Mouse (Mus musculus) MEL (cell line): ENCODE results near the gene Plekhj1. TPM values are rescaled to one million over a fixed set of nuclear protein-coding genes. Genes with fewer than 3 reads are reported as not detected.

Experiments
- DNase-seq: peaks from one replicate; pipeline ENCODE4 v3.0.0; 2011; ENCODE audit warnings: low read depth, low spot score
- H3K27ac ChIP-seq: 2 replicates; pipeline ENCODE4 v1.5.1; 2012; ENCODE audit warnings: low read depth, mild to moderate bottlenecking, control low read depth, low read length, moderate library complexity; ENCODE audit not compliant: control insufficient read depth
- H3K27me3 ChIP-seq, 2 experiments: fragments of 150-350 bp in 1 of 2; sonication (generic) in 1 of 2; 2 replicates each; pipeline ENCODE4 v1.6.1; 2012; ENCODE audit warnings: low read length in 2 of 2, mild to moderate bottlenecking in 2 of 2, improper control_type of control experiment in 1 of 2, moderate library complexity in 1 of 2; ENCODE audit not compliant: insufficient read depth in 2 of 2, control insufficient read depth in 1 of 2
- H3K36me3 ChIP-seq, 2 experiments: 2 replicates each; pipeline ENCODE4 v1.6.1; 2012 to 2014; ENCODE audit warnings: low read length in 2 of 2, improper control_type of control experiment in 1 of 2, inconsistent platforms in 1 of 2, mild to moderate bottlenecking in 1 of 2; ENCODE audit not compliant: insufficient read depth in 2 of 2, control insufficient read depth in 1 of 2
- H3K4me1 ChIP-seq, 2 experiments: fragments of 150-350 bp in 1 of 2; sonication (generic) in 1 of 2; 2 replicates each; pipeline ENCODE4 v1.6.1; 2012; ENCODE audit warnings: low read length in 2 of 2, improper control_type of control experiment in 1 of 2, mild to moderate bottlenecking in 1 of 2; ENCODE audit not compliant: insufficient read depth in 2 of 2, control insufficient read depth in 1 of 2
- H3K4me3 ChIP-seq, 2 experiments: fragments of 150-350 bp in 1 of 2; sonication (generic) in 1 of 2; 2 replicates each; pipeline ENCODE4 v1.5.1; 2012; ENCODE audit warnings: low read depth in 2 of 2, low read length in 2 of 2, mild to moderate bottlenecking in 2 of 2, moderate library complexity in 2 of 2, control low read depth in 1 of 2, improper control_type of control experiment in 1 of 2; ENCODE audit not compliant: control insufficient read depth in 1 of 2, insufficient read depth in 1 of 2
- H3K79me2 ChIP-seq: 2 replicates; pipeline ENCODE4 v1.6.1; 2012; ENCODE audit warnings: mild to moderate bottlenecking, low read length, moderate library complexity; ENCODE audit not compliant: control insufficient read depth, poor library complexity, insufficient read depth
- H3K9ac ChIP-seq: 2 replicates; pipeline ENCODE4 v1.6.1; 2012; ENCODE audit warnings: low read depth, mild to moderate bottlenecking, control low read depth, low read length, moderate library complexity; ENCODE audit not compliant: control insufficient read depth, poor library complexity, severe bottlenecking
- H3K9me3 ChIP-seq: fragments of 150-350 bp; sonication (generic); replicated peaks from 2 replicates; pipeline ENCODE4 v1.6.1; 2012; ENCODE audit warnings: mild to moderate bottlenecking, low read length, improper control_type of control experiment, moderate library complexity; ENCODE audit not compliant: insufficient read depth
- BHLHE40 ChIP-seq: IDR thresholded peaks from 2 replicates; pipeline ENCODE4 v1.6.1; 2012; ENCODE audit warnings: low read depth, mild to moderate bottlenecking, inconsistent platforms, low read length, improper control_type of control experiment, borderline replicate concordance
- E2F4 ChIP-seq: IDR thresholded peaks from 2 replicates; pipeline ENCODE4 v1.6.1; 2011; ENCODE audit warnings: low read depth, low read length, improper control_type of control experiment, borderline replicate concordance
- EP300 ChIP-seq, 2 experiments: IDR thresholded peaks; 2 replicates each; pipeline ENCODE4 v1.6.1; 2011; ENCODE audit warnings: improper control_type of control experiment in 2 of 2, low read length in 2 of 2, low read depth in 1 of 2, mild to moderate bottlenecking in 1 of 2
- GABPA ChIP-seq: IDR thresholded peaks from 2 replicates; pipeline ENCODE4 v1.6.1; 2012; ENCODE audit warnings: low read depth, mild to moderate bottlenecking, inconsistent platforms, low read length, improper control_type of control experiment, moderate library complexity
- GATA1 ChIP-seq: IDR thresholded peaks from 2 replicates; pipeline ENCODE4 v1.6.1; 2011; ENCODE audit warnings: low read depth, low read length, improper control_type of control experiment
- JUND ChIP-seq: IDR thresholded peaks from 2 replicates; pipeline ENCODE4 v1.6.1; 2011; ENCODE audit warnings: low read depth, mild to moderate bottlenecking, improper control_type of control experiment, low read length
- KAT2A ChIP-seq: conservative IDR thresholded peaks from 2 replicates; pipeline ENCODE4 v1.6.1; 2012; ENCODE audit warnings: low read depth, low read length, improper control_type of control experiment, inconsistent platforms
- MAFK ChIP-seq: IDR thresholded peaks from 2 replicates; pipeline ENCODE4 v1.6.1; 2011; ENCODE audit warnings: low read depth, mild to moderate bottlenecking, low read length, improper control_type of control experiment, borderline replicate concordance
- MAX ChIP-seq: IDR thresholded peaks from 2 replicates; pipeline ENCODE4 v1.6.1; 2011; ENCODE audit warnings: low read length, improper control_type of control experiment
- MAZ ChIP-seq: IDR thresholded peaks from 2 replicates; pipeline ENCODE4 v1.6.1; 2012; ENCODE audit warnings: low read depth, mild to moderate bottlenecking, inconsistent platforms, low read length, improper control_type of control experiment
- MEF2A ChIP-seq: IDR thresholded peaks from 2 replicates; pipeline ENCODE4 v1.6.1; 2014; ENCODE audit warnings: low read depth, mild to moderate bottlenecking, inconsistent platforms, low read length, improper control_type of control experiment; ENCODE audit not compliant: poor library complexity, insufficient replicate concordance, severe bottlenecking; ENCODE audit errors: extremely low read depth
- MXI1 ChIP-seq: IDR thresholded peaks from 2 replicates; pipeline ENCODE4 v1.6.1; 2011; ENCODE audit warnings: mild to moderate bottlenecking, low read depth, low read length, improper control_type of control experiment
- MYC ChIP-seq: IDR thresholded peaks from 2 replicates; pipeline ENCODE4 v1.6.1; 2011; ENCODE audit warnings: low read depth, mild to moderate bottlenecking, low read length, improper control_type of control experiment, moderate library complexity
- NELFE ChIP-seq: IDR thresholded peaks from 2 replicates; pipeline ENCODE4 v1.6.1; 2011; ENCODE audit warnings: low read depth, low read length, improper control_type of control experiment
- POLR2AphosphoS5 ChIP-seq: IDR thresholded peaks from 2 replicates; pipeline ENCODE4 v1.6.1; 2012; ENCODE audit warnings: low read depth, borderline replicate concordance, mild to moderate bottlenecking, inconsistent platforms, low read length, moderate library complexity, mixed read lengths
- SIN3A ChIP-seq: IDR thresholded peaks from 2 replicates; pipeline ENCODE4 v1.6.1; 2012; ENCODE audit warnings: low read length, improper control_type of control experiment, inconsistent platforms
- SMC3 ChIP-seq: IDR thresholded peaks from 2 replicates; pipeline ENCODE4 v1.6.1; 2011; ENCODE audit warnings: low read depth, low read length, improper control_type of control experiment
- TAL1 ChIP-seq: IDR thresholded peaks from 2 replicates; pipeline ENCODE4 v1.6.1; 2012; ENCODE audit warnings: mild to moderate bottlenecking, inconsistent platforms, low read length, moderate library complexity, mixed read lengths
- TBP ChIP-seq: IDR thresholded peaks from 2 replicates; pipeline ENCODE4 v1.8.0; 2011; ENCODE audit warnings: low read depth, low read length, improper control_type of control experiment
- USF1 ChIP-seq: IDR thresholded peaks from 2 replicates; pipeline ENCODE4 v1.6.1; 2014; ENCODE audit warnings: low read depth, mild to moderate bottlenecking, inconsistent platforms, low read length, improper control_type of control experiment, moderate library complexity
- ZMIZ1 ChIP-seq: IDR thresholded peaks from 2 replicates; pipeline ENCODE4 v1.6.1; 2012; ENCODE audit warnings: low read depth, mild to moderate bottlenecking, inconsistent platforms, low read length, improper control_type of control experiment, moderate library complexity
- ZNF384 ChIP-seq: IDR thresholded peaks from 2 replicates; pipeline ENCODE4 v1.6.1; 2012; ENCODE audit warnings: low read depth, mild to moderate bottlenecking, inconsistent platforms, low read length, improper control_type of control experiment
- polyA plus RNA-seq, 2 experiments: library from polyadenylated mRNA; stranded (reverse) in 1 of 2; unstranded in 1 of 2; fragments of >175 nt in 1 of 2; fragments of >200 nt in 1 of 2; gene quantifications; 2 replicates each; pipeline versions ENCODE4 v1.2.1 to v1.2.4; 2012; ENCODE audit warnings: low replicate concordance in 2 of 2, low read depth in 1 of 2; ENCODE audit not compliant: insufficient read length in 2 of 2, insufficient read depth in 1 of 2, missing spikeins in 1 of 2
- total RNA-seq: library from RNA; depleted of rRNA; stranded (reverse); fragments of 300-350 nt; gene quantifications from 2 replicates; pipeline ENCODE4 v1.2.3, GENCODE M21; 2012

Gene Plekhj1
- total and polyA plus RNA-seq, 3 experiments: 86.9 to 217 TPM; not detected in 1

- TF ChIP-seq E2F4 (0 out of 2 replicates have a peak, but pooled peaks have one; percentile 41), NELFE (peak; percentile 81), KAT2A (peak; percentile 37; the same call in 1 of the 2 replicates), ZMIZ1 (peak; percentile 95), GABPA (no peak), MAZ (no peak; the same call in 1 of the 2 replicates), JUND (no peak), ZNF384 (0 out of 2 replicates have a peak, but pooled peaks have one; percentile 15), MAX (peak; percentile 51; the same call in 1 of the 2 replicates), MYC (no peak; the same call in 1 of the 2 replicates), GATA1 (peak; percentile 35; the same call in 1 of the 2 replicates), MEF2A (0 out of 2 replicates have a peak, but pooled peaks have one; percentile 28), MAFK (no peak), SMC3 (no peak), EP300 (IDR thresholded peaks at IDR 0.05; ENCODE audit: low read depth in 1 of 2, low read length in 2 of 2) (no peak; a peak in 1 of 4 replicates), TBP (peak; percentile 91), POLR2AphosphoS5 (no peak)
Measured at GRCm38 (mm10) chr10:80826151-80827062, 28.0 kb upstream of the Plekhj1 start, which contains the start of gene Oaz1 (continued).

GRCm38 (mm10) chr10:80824827-80825226 lies 26.4 kb upstream of the Plekhj1 start:
- peak overlapping the region; percentile 41 to 69 for H3K4me3 ChIP-seq
- no peaks in the 10 kb centered on the region for H3K27me3 ChIP-seq
- no peaks in the 10 kb centered on the region for H3K9me3 ChIP-seq
- H3K9ac ChIP-seq: peak overlapping the region; percentile 53
- peak; percentile 49 for DNase-seq
- peaks cover 0 to 16% of the 10 kb centered on the region in 2 experiments; a peak in 2 of 4 replicates for H3K36me3 ChIP-seq
- peak overlapping the region; percentile 76 for H3K27ac ChIP-seq
- H3K4me1 ChIP-seq: peaks cover 7 to 18% of the 10 kb centered on the region in 2 experiments; a peak in 3 of 4 replicates
- TF ChIP-seq SIN3A (peak; percentile 22; the same call in 1 of the 2 replicates), SMC3 (no peak), GATA1 (0 out of 2 replicates have a peak, but pooled peaks have one; percentile 31), MXI1 (peak; percentile 66), ZMIZ1 (no peak), BHLHE40 (peak; percentile 75), TAL1 (peak; percentile 58), USF1 (0 out of 2 replicates have a peak, but pooled peaks have one; percentile 34)
- TF ChIP-seq, all 39 proteins: peak for 6
- H3K79me2 ChIP-seq: peaks cover 23% of the 10 kb centered on the region
